Mouse (Mus musculus): Measurements from ENCODE around the gene Uchl3.

Gene Uchl3

DNA sequence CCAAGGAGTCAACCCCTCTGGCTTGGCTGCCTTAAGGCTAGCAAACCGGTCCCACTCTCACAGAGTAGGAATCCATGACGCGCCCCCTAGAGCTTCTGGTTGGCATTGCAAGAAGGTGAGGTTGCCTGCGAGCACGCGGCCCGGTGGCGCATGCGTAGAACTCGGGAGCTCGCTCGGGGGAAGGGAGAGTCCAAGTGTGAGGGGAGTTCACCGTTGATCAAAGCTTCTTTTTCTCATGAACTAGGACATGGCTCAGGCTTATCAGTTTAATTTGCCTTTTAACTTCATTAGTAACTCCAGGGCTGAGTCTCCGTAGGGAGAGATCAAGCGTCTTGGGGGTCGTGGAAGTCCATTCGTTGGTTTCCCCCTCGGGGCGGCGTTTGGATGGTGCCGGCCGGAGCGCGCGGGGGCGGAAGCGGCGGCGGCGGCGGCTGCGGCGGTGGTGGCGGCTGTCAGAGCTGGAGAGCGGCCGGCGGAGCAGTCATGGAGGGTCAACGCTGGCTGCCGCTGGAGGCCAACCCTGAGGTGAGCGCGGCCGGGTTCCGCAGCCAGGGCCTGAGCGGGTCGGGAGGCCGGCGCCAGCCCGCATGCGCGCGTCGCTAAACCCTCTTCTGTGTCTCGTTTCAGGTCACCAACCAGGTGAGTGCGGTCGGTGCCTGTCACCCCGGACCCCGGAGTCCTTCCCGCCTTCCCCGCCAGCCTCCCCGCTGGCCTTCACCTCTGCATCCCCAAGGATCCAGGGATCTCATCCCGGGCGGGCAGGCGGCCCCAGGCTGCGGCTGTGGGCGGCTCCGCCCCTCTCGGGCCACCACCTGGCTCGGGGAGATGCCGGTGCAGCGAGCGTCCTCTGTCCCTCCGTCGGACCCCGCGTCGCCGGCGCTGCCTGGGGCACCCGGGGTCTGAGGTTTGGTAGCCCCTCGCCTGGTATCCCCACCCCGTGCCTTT is at the start of gene Uchl3:
Gene Uchl3, plus strand, starts transcription at position 387 of the 945 bp plus-strand sequence.
- DNase-seq (ENCODE audit: low spot score), result peak; percentile 99

DNA sequence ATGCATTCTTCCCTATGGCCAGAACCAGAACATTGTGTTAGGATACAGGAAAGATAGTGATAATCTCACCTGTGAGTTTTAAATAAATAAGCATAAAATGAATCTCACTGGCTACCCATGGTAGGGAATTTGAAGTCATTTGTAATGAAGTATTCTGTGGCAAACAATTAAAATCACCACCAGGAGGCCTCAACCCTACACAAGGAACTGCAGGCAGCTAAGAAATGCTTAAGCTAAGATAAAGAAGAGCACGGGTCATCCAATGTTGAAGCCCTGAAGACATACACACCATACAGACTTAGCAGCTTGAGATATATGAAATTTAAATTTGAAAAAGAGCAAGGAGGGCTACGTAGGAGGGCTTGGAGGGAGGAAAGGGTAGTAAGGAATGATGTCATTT is 47.9 kb upstream of the Uchl3 start:
- no peak for DNase-seq (ENCODE audit: low spot score)

DNA sequence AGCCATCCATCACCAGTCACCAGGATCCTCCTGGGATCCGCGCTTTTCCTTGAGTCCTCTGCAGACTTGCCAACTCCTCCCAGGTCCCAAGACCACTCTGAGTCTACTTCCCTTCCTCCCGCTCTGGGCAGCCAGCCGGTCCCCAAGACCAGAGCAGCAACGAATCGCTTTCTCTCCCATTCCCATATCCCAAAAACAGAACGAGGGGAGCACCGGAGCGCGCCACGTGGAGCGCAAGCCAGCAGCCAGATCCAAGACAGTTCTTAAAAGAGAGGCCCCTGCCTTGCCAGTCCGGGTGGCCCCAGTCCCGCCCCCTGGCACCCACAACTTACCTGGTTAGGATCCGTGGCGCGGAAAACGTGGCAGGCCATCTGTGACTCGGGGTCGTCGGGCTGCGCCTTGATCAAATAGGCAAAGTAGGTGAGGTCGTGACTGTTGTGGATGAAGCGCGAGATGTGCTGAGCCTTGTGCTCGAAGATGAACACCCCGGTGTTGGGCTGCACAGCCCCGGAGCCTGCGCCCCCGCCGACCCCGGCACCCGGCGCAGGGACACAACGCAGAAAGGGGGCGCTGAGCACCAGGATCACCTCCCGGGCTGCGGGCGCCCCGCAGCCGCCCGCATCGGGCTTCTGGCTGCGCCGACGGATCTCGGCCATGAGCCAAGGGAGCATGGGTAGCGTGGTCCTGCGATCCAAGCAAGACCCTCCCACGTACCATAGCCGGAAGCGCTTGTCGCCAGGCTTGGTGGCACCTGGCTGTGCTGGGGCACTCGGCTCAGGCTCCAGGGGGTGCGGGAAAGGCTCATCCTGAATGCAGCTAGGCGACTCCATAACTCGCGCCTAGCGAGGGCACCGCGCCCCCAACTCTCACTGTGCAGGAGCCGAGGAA is 45.9 kb upstream of the Uchl3 start:
- peak; percentile 50 for DNase-seq (ENCODE audit: low spot score)

DNA sequence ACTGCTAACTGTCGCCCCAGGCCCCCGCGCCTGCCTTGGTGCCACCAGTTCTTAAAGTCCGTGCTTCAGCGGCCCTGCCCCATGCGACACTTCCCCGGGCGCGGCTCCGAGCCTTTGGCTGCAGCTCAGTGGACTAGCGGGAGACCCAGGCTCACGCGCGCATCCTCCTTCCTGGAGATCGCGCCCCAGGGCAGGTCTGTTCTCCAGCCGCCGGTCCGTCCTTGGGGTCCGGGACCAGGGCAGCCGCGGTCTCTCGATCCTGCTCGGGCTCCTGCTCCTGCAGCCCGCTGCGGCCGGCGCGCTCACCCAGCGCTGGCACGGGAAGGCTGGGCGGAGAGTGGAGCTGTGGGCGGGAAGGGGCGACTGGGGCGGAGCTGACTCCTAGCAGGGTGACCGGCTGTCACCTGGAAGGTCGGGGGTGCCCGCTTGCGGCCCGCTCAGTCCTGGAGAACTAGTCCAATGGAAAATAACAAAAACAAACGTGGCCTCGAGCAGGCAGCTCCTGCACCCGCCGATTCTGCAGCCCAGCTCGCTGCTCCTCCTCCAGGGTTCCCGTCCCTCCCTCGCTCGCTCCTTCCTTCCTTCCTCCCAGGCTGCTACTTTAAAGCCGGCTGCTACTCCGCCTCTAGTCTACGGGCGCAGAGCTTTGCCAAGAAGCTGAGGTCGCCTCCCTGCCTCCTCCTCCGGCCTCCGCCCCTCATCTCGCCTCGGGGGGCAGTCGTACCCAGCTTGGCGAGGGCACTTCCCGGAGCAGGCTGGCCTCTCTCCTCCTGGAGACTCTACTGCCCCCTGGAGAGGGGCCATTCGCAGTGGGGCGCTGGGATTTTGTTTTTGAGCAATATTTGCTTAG is 45.0 kb upstream of the Uchl3 start, which contains the start of gene Tbc1d4:
Gene Tbc1d4, minus strand, starts transcription at position 673 of the 850 bp plus-strand sequence.
- peak; percentile 85 for DNase-seq (ENCODE audit: low spot score)

DNA sequence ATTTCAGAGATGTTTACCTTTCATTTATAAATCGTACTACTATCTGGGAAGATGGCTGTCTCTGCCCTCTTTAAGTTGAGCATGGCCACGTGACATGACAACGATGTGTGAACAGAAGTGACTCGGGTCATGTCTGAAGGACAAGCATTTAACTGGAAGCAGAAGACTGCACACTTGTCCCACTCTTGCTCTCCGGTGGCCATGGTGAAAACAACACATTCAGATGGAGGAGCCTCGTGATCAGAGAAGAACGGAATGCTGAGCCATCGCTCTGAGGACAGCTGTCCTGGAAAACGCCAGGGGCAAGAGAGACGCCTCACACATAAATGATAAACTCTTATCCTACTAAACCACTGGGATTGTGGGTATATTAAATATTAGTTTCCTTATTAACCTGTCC is 43.1 kb upstream of the Uchl3 start:
- DNase-seq (ENCODE audit: low spot score), result no peak

DNA sequence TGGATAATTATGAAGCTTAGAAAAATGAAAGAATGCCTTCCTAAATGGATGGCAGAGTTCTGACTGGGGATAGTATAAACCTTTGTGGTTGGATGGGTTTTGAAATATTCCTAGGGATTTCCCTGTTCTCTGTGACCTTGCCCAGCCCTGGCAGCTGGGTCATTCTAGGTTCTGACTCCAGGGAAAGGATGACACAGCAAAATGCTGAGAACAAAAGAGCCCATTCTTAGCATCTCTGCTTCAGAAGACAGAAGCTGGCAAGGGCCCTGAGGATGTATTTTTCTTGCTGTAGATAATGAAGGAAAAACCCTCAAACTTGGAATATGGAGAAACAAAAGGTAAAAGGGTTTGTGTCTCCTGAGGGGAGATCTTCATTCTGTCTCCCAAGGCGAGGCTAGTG is 40.6 kb upstream of the Uchl3 start:
- DNase-seq (ENCODE audit: low spot score), result peak; percentile 9

DNA sequence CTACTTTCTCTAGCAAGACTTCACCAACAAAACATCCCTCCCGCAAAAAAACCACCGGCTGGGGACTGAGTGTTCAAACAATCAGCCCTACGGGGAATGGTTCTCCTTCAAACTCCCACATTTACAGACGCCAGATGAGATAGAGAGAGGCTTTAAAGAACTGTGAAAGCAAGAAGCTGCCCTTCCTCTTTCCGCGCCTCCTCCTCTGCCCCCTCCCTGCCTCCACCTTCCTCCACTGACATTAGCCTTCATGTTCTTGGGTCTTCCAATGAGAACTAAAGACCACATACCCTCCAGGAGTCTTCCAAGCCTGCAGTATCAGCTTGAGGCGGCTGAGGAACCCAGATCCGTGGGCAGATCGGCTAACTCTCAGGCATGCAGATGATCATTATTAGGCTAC is 37.6 kb upstream of the Uchl3 start:
- DNase-seq (ENCODE audit: low spot score), result no peak

DNA sequence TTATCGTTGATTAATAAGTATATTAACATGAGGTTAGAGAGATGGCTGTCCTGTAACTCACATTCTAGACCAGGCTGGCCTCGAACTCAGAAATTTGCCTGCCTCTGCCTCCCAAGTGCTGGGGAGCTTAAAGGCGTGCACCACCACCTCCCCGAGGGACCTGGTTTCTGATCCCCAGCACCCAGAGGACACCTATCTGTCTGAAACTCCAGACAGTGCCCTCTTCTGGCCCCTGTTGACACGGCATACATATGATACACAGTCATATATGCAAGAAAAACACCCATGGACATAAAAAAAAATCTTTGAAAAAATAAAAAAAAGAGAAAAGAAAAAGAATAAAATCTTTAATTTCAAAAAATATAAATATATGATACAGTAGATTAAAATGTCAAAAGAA is 36.1 kb upstream of the Uchl3 start:
- no peak for DNase-seq (ENCODE audit: low spot score)

DNA sequence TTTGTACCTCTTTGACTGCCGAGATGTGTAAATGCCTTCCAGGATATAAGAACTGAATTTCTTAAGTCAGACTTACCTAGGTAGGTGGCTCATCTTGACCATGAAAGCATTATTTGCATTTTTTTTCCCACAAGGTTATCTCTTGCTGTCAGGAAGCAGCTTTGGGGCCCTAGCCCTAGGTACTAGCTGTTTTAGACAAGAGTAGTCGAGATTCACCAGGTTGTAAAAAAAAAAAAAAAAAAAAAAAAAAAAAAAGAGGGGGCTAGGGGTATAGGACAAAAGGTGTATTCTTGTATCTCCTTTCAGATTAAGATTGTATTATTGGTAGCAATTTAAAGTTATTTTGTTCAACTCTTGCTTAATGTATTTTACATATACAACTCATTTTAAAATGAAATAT is 23.2 kb upstream of the Uchl3 start:
- DNase-seq (ENCODE audit: low spot score), result no peak

DNA sequence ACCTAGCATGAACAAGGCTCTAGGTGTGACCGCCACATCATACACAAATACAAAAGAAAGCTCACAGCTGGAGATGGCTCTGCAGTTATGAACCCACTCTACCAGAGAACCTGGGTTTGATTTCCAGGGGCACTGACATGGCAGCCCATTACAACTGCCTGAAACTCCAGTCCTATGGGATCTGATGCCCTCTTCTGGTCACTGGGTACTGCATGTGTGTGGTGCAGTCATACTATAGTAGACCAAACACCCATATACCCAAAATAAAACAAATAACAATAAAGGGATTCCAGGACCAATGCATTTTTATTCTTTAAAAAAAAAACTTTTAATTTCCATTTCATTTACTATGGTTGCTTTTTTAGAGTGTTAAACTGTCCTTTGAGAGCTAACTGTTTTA is 18.0 kb upstream of the Uchl3 start:
- DNase-seq (ENCODE audit: low spot score), result no peak

DNA sequence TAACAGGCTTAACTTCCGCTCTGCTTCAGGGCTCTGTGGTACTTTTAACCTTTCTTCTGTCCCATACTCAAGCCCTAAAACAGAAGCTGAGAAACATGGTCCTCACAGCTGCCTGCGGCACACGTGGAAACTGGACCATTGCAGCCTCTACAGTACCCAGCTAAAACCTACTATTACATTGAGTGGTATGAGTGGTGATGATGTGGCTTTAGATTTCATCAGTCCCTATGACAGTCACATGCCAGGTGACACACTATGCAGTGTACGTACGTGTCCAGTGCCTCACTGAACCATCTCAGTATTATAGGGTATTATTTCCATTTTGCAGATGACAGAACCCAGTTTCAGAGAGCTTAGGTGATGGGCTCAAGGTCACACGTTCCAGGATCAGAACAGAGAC is 16.4 kb upstream of the Uchl3 start:
- DNase-seq (ENCODE audit: low spot score), result no peak

DNA sequence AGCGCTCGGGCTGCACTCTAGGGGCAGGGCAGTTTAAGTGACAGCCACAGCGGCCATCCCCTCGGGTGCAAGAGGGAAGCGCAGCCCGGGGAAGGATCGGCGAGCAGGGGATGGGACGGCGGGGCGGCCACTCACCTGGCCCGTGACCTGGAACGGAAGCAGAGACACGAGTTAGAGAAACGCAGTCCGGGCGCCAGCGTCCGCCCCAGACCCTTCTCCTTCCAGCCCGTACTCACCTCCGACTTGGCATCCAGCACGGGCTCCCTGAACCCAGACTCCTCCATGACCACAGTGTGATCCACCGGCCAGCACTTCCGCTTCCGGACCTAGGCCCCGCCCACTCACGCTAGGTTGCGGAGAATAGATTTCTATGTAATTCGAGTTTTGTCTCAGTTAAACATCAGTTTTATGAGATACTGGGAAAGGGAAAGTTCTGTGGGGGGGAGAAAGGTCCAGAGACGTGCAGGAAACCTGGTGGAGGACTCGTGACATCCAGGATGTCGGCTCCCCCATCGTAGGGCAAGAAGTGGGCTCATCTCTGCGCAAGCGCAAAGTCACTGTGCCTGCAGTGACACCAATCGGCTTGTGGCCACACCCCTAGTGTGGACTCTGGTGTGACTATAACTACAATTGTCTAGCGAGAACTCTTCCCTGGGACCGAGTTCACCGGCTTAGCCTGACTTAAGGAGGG is 13.5 kb upstream of the Uchl3 start, which contains the start of gene Commd6:
Gene Commd6, minus strand, starts transcription at position 534 of the 691 bp plus-strand sequence.
- peak; percentile 95 for DNase-seq (ENCODE audit: low spot score)

DNA sequence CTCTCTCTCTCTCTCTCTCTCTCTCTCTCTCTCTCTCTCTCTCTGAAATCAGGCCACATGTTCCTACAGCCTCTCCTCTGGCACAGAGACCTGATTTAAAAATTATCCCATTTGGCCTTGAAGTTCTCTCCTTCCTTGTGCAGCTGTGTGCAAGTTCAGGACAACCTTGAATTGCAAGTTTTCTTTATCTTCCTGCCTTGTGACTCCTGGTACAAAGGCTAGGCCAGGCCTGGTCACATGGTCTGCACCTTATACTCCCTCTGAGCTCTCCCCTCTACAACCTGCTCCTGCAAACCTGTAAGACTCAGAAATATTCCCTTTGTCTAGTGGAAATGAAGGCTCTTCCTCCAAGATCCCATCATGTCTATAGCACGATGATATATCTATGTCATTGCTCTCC is 8.8 kb upstream of the Uchl3 start:
- no peak for DNase-seq (ENCODE audit: low spot score)

DNA sequence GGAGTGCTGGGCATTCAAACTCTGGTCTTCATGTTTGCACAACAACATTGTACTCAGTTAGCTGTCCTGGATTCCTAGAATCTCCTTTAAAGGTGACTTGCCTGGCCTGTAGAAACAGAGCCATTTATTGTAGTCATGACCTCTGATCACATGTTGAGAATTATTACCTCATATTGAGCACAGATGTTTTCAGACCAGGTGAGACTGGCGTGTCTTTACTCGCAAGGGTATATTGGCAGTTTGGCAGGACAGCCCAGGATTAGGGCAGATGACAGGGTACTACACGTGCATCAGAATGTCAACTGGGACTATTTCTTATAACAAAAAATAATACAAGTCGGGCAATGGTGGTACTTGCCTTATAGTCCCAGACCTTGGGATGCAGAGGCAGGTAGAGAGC is 3.2 kb upstream of the Uchl3 start:
- DNase-seq (ENCODE audit: low spot score), result no peak

DNA sequence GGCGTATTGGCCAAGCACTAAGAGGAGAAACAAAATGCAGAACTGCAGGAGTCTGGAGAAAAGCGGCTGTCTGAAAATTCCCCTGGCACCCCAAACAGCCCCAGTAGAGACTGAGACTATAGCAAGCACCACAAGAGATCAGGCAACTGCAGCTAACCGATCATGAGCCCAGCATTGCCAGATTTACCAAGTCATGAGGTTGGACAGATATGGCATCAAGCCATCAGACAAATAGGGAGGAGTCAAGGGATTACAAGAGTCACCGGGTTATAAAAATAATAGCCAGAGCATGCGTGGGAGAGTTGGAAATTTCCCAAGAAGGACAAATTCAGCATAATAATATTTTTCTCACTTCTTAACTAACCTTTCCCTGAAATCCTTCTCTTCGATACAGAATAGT is 1.2 kb upstream of the Uchl3 start:
- no peak for DNase-seq (ENCODE audit: low spot score)

DNA sequence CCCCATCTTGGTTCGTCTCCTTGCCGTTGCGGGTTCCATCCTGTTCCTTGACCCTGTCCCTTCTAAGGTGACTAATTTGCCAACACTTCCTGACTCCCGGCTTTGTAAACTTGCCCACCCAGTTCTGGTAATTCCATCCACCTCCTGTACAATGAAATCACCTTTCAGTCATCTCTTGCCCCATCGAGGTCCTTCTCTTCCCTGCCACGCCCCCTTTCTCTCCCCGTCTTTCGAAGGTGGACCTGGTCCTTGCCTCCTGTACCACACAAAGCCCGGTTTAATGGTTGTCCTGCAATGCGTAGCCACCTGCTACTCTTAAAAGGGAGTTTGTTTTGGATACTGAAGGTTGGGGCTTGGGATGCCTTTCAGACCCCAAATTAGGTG is 751 bp downstream of the Uchl3 start:
- DNase-seq (ENCODE audit: low spot score), result peak; percentile 40

DNA sequence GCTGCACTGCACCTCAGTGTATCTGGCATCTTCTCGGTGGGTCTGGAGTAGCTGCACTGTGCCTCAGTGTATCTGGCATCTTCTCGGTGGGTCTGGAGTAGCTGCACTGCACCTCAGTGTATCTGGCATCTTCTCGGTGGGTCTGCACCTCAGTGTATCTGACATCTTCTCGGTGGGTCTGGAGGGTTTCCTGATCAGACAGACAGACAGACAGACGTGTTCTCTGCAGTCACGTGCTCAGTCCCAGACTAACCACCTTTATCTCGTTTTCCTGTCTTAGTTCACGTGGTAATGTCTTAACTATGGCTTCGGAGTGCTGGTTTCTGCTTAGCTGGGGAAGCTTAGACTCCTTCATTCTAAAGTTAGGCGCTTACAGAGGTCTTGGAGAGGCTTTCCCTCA is 2.5 kb downstream of the Uchl3 start:
- DNase-seq (ENCODE audit: low spot score), result no peak

DNA sequence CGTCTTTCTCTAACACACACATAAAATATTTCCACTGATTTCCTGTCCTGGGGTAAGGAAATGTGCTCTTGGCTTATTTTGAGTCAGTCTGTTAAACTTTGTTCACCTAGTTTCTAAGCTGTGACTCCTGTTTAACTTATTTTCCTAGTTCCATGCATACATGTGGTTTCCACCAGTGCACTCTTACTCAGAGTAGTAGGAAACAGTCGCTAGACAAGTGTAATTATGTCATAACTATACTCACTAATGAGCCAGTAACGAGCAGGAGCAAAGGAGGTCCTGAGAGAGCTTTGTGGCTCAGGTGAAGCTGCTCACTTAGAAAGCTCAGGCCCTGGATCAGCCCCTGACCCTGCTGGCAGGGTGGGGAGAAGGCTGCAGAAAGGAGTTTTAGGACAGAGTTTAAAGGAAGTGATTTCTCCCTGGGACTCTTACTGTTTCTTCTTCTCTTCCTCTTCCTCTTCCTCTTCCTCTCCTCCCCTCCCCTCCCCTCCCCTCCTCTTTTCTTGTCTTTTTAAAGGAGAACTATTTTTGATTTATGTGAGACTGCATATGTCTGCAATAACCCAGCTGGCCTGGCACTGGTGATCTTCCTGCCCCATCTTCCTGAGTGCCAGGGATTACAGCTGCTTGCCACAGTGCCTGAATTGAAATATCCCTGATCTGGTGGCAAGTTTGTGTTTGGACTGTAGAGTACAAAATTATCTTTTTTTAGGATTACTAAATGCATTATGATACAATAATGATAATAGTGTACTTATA is 8.1 kb downstream of the Uchl3 start:
- no peak for DNase-seq (ENCODE audit: low spot score)

DNA sequence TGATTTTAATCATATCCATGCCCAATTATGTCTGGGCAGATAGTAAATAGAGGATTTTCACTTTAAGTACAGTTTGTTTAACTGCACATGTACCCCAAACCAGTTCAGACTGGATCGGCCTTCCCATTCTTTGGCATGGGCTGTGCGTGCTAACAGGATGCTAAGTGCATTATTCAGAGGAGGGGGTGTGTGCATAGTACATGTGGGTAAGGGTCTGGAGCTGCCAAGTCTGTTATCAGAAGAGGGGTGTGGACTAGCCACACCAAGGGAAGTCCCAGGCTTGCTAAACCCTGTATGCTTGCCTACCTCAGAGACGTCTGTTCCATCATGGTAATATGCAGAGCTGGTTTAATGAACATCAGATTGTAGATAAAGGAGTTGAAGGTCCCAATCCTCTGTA is 10.5 kb downstream of the Uchl3 start:
- DNase-seq (ENCODE audit: low spot score), result no peak

DNA sequence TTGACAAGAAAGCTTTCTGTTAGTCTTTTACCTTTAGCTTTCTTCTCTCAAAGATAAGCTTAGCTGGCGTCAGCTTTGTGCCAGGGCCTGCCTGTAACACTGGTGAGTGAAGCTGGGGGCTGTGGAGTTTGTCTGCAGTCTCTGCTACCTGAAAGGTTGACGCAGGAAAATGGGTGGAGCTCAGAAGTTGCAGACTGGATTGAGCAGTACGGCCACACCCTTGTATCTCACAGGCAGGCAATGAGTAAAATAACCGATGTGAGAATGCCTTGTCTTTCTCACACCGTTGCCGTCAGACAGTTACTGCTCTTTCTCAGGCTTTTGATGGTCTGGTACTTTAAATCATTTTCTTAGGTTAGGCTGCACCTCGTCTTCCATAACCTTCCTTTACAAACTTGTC is 12.3 kb downstream of the Uchl3 start:
- no peak for DNase-seq (ENCODE audit: low spot score)

DNA sequence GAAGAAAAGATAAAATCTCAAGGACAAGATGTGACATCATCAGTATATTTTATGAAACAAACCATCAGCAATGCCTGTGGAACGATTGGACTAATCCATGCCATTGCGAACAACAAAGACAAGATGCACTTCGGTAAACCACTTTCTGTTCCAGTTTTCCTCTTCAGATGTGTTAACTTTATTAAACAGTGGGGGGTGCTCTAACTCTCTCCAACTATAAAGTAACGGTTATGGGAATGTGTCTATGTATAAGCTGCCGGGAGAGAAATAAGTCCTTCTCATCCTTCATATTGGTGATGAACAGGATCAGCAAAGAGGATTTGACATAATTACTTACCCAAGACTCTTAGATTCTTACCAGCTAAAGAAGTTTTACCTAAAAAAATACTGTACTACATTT is 12.8 kb downstream of the Uchl3 start:
- no peak for DNase-seq (ENCODE audit: low spot score)
